Mouse (Mus musculus) monocyte, adult 59 days (primary cell): ENCODE results near the gene Scgb1b2. TPM values are rescaled to one million over a fixed set of nuclear protein-coding genes. Genes with fewer than 3 reads are reported as not detected.

ENCODE experiments used
- total RNA-seq, 2 experiments: library from RNA; stranded (reverse); gene quantifications; one replicate each; pipeline ENCODE4 v1.2.4; 2023

Gene Scgb1b2
- not detected for total RNA-seq

DNA sequence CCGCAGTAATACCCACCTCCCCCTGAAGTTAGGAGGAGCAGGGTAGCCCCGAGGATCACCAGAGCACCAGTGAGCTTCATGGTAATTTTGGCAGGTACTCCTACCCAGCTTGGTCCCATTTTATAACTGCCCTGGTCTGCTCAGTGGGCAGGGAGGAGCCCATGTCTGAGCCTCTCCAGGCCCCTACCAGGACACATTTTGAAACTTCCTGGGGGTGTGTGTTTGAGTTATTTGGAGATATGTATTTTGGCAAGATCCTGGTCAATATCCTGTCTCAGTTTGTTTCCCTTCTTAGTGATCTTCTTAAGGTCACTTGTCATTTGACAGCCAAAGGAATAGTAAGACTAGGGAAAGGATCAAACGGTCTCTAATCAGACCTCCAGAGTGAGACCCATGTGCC, at the start of gene Scgb1b2:
Gene Scgb1b2 (minus strand): TSS at position 101 of the 400 bp plus-strand sequence.

DNA sequence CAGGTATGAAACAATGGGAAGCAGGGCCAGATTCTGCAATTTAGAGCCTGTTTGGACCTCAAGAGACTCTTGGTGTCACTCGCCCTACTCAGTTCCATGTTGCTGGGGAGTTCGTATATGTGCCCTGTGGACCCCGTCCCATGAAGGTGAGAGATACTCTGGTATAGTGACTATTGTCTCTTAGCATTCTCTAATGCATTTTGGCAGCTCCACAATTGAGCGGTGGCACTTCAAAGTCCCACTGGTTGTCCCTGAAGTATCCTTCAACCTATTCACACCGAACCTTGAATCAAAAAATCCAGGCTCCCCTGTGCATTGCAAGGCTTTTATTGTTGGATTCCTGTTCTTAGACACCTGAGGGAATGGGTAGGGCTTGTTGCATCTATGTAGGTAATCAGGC, 1.4 kb downstream of the Scgb1b2 start, which contains the start of gene Scgb2b2:
Gene Scgb2b2 (plus strand): TSS at position 301 of the 400 bp plus-strand sequence.

Other genes starting within 250 kb of the Scgb1b2 start
- 1,000 to 10,000 TPM; 1,032 to 1,279 TPM for gene Fxyd5, start 249.3 kb downstream of the Scgb1b2 start, total RNA-seq
- not detected for gene Fxyd7, start 240.4 kb downstream of the Scgb1b2 start, total RNA-seq
- not detected for gene Fxyd1, start 234.6 kb downstream of the Scgb1b2 start, total RNA-seq
- gene Lgi4, start 232.5 kb downstream of the Scgb1b2 start, total RNA-seq, result 1 to 10 TPM; 1.7 to 1.9 TPM
- not detected for gene Fxyd3, start 215.1 kb downstream of the Scgb1b2 start, total RNA-seq
- 10 to 100 TPM in 1 of 2 experiments, 1 to 10 TPM in 1; 9.1 to 15.9 TPM for gene Hpn, start 176.5 kb downstream of the Scgb1b2 start, total RNA-seq
- 10 to 100 TPM; 23.9 to 35.9 TPM for gene Scn1b, start 164.8 kb downstream of the Scgb1b2 start, total RNA-seq
- gene Gramd1a, start 135.9 kb downstream of the Scgb1b2 start, total RNA-seq, result 100 to 1,000 TPM in 1 of 2 experiments, 10 to 100 TPM in 1; 98.0 to 105 TPM
- not detected for gene Scgb2b2, start 1.3 kb downstream of the Scgb1b2 start, total RNA-seq
- not detected for gene Scgb2b3, start 70.3 kb upstream of the Scgb1b2 start, total RNA-seq
- gene Scgb1b3, start 83.8 kb upstream of the Scgb1b2 start, total RNA-seq, result not detected